18 mouse cellular contexts compared by ENCODE assay signal in the genomic region with DNA sequence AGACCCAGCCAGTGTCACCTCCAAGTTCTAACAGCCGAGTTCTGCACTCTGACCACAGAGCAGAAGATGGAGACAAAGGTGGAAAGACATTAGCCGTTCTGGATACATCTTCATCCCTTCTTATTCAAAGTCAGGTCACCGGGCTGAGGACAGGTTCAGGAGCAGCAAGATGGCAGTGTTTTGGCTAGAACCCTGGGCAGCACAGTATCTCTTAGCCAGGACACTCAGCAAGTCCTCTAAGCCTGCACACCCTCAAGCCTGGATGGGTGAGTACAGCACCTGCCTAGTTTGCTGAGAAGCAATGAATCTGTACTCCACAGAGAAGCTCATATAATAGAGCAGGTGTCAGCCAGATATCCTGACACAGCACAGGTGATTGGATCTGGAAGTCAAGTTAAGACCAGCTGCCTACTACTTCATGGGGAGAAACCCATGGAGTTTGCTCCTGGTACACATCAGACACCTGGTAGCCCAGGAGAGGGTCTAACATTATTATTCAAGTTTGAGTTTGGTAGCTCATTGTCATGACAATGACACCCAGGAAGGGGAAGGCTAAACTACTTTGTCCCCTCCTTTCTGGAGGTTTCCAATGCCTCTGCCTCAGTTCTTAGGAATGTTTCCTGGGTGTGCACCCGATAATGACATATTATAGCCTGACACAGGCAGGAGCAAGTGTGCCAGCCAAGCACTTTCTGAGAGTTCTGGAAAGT.
A peak's percentile ranks its signal among the peaks of the same experiment; 100 is the strongest.
DNase-seq lines count a peak whose midpoint lies in the region; ATAC-seq lines count a peak whose summit lies in the region.
"Had no signal": no experiment of that assay in that cellular context is flagged by ENCODE, and none has a peak within 500 bp of the region (broad histone marks: within the 10 kb centered on the region; RNA-seq: fewer than 3 reads in every experiment).

No protein-coding gene starts in this region.

- intact Hi-C loops in heart, postnatal 25 days (cut with DNase I) = no loop called here

- no peak for ATAC-seq in cerebellum, adult (ENCODE audit: insufficient number of reproducible peaks, low FRiP score, low TSS enrichment)
- ATAC-seq: CD4-positive, CD25-positive, alpha-beta regulatory T cell, adult 4 months; forebrain, embryonic 13.5 days; forebrain, embryonic 15.5 days; forebrain, postnatal 0 days had no signal

- peak; percentile 78 for DNase-seq in heart, adult 11 months
- no peak for DNase-seq in heart, postnatal 25 days (ENCODE audit: low spot score)
- DNase-seq in ES-CJ7 (ENCODE audit: low read depth, low spot score) (peak; percentile 46), ZHBTc4 (ENCODE audit: low read depth, low spot score) (peak; percentile 68)
- DNase-seq: adrenal gland, adult 2 months; adrenal gland, postnatal 10 days; adrenal gland, postnatal 25 days; B cell, adult 2 months; cerebellum, adult 11-12 months; cerebellum, adult 2 months; cerebellum, adult 9-10 months; cerebellum, postnatal 10 days; cerebellum, postnatal 25 days; forebrain, postnatal 0 days had no signal
